Mouse (Mus musculus): ENCODE measurements at regions not wholly inside any gene's neighbourhood (a gene's known extent, or its start where the extent isn't known, plus 50 kb on each side); places are given as distances from the start of the nearest gene placed in this dataset.

DNA sequence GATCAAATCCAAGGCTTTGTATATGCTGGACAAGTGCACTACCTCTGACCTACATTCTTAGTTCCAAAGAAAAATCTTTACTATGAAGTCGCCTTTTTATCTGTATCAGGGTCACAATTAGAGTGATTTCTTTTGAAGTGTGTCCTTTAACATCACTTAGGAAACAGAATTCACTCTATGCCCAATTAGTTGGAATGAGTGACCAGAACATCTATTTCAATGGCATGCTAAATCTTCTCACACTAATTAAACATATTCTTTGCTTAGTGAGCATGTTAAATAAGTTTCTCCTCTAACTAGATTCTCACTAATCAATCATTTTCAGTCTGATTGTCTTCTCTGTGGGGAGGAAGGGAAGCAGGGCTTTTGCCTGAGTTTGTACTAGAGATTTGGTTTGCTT is 84.9 kb downstream of the Arl6ip6 start:
- no peak for DNase-seq

GRCm38 (mm10) chr2:53301712-53302423 is 110.3 kb downstream of the Arl6ip6 start:
- DNase-seq: no peak

DNA sequence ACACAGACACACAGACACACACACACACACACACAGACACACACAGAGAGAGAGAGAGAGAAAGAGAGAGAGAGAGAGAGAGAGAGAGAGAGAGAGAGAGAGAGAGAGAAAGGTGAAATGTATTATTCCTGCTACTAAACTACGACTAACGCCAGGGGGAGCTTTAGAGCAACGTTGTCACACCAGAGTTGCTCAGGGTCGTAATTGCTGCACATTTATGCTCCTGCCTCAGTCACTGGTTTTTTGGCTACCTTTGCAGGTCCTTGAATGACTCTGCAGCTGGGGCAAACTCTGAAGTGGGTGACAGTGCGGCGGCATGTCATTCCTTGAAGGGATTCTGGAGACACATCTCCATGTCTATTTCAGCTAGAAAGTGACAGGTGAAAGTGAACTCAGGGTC is 139.2 kb downstream of the Arl6ip6 start:
- peak; percentile 29 to 50 for DNase-seq

GRCm38 (mm10) chr2:53359026-53359425 is 167.5 kb downstream of the Arl6ip6 start:
- DNase-seq: no peak

DNA sequence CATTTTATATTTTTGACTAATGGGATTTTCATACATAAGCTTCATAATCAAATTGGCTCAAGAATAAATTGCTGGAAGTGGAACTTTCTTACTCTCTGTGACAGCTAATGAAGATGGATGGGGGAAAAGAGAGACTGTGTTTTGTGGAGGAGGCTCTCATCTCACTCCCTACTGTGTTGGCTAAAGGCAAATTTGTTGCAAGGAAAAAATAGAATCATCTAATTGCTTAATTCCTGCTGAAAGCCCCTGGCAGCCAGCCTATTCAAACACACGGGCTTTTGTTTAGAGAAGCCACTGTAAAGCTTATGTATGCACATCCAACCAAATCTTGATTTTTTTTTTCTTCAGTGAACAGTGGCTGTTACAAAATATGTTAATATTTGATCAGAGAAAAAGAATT is 190.8 kb downstream of the Arl6ip6 start:
- no peak for DNase-seq

DNA sequence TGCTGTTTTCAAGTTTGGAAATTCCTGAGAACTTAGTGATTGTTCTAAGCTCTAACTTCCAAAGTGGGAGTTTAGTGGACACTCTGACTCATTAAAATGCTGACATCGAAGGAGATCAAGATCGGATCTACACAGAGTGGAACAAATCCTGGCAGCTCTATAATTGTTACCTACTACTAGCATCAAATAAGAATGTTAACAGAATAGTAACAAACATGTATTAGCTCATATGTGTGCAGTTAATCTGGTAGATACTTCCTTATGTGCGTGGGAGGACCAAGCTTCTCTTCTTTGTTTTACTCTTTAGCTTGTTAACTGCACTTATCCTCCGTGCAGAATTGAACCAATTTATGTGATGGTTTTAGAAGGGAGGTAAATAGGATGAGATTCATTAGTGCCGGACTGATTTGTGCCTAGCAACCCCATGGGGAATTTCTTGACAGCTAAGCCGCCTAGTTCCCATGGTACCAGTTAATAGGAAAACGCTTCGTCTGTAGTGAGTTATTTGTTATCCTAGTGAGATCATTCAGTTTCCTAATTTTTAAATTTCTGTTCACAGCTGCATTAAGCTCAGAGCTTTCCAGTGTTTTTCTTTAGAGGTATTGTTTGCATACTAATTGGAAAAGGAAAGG is 193.1 kb downstream of the Arl6ip6 start:
- DNase-seq: no peak

DNA sequence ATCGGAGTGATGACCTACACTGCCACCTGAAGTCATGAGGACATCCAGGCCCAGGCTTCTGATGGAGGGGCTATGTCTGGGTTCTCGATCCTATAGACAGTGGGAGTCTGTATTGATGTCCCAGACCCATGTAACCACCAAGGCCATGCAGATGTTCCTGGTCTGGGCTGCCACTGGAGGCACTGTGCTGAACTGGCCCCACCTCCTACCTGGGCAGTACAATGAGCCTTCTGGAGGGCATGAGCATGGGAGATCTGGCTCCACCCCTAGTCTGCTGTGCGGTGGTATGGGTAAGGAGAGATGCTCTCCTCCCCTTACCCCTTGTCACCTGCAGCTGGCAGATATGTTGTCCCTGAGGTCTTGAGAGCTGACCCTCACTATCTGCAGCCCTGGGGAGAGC is 197.1 kb downstream of the Arl6ip6 start:
- DNase-seq: no peak

- no peak for DNase-seq
Measured at GRCm38 (mm10) chr2:53414471-53414870, 222.9 kb downstream of the Arl6ip6 start.

- DNase-seq: no peak
Measured at GRCm38 (mm10) chr2:53437046-53437815, 245.7 kb downstream of the Arl6ip6 start.

DNA sequence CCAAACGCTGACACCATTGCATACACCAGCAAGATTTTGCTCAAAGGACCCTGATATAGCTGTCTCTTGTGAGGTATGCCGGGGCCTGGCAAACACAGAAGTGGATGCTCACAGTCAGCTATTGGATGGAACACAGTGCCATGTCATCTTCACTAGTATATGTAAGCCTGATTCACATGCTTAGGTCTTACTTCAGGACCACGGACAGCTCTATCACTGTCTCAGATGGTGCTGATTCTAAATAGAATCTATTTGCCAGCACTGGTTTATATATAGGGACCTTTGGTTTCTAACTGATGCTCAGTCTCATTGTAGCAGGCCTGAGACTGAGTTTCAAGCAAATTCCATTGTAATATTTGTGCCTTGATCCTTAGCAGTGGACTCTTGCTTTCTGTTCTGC is 248.8 kb downstream of the Arl6ip6 start:
- DNase-seq: peak in 1 of 2 experiments; percentile 50

GRCm38 (mm10) chr2:53460265-53460664 is 268.7 kb downstream of the Arl6ip6 start:
- DNase-seq: no peak

GRCm38 (mm10) chr2:53474455-53474854 is 282.9 kb downstream of the Arl6ip6 start:
- DNase-seq: no peak

- peak in 1 of 2 experiments; percentile 32 for DNase-seq
Measured at GRCm38 (mm10) chr2:53479051-53479450, 287.5 kb downstream of the Arl6ip6 start.

DNA sequence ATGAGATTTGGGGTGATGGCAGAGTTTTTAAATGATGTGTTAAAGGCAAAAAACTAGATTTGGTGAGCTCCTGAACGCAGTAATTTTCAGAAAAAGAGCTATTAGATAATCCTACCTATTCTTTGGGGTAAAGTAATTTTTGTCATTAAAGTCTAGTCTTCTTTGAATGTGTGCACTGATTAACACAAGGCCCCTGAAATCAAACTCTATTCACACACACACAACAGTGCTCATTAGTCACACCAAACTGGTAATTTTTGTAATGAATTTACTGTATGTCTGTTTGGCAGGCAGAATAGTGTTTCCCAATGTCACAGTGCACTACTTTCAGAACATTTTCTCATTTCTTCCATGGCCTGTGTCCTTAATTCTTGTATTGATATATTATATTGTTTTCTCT is 296.8 kb downstream of the Arl6ip6 start:
- no peak for DNase-seq

DNA sequence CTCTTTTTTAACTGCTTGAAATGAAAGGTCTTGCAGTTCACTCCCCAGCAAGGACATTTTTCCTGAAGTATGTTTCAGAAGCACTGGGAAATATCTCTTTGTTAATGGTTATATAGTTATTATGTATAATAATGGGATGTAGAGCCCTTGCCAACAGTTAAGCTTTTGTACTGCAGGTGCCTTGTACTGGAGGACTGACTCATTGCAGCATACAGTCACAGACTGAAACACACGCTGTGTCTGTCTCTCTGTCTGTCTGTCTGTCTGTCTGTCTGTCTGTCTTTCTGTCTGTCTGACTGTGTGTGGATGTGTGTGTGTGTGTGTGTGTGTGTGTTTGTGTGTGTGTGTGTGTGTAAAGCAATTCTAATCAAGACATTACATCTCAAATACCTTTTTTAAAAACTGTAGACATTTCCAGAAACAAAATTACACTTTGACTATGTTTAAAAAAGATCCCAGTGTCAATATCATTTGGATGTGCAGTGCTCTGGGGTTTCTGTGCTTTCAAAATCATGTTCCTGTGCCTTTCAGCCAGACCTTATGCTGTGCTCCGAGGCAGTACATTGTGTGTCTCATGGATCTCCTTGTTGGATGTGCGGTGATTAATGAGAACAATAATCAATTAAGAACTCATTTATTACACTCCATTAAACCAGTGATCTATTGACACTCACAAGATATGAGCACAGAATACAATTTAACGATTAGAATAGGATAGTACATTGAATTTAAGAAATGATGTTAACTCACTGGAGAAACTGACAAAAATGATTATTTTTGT is 299.5 kb downstream of the Arl6ip6 start:
- no peak for DNase-seq

GRCm38 (mm10) chr2:53492788-53493187 is 301.3 kb downstream of the Arl6ip6 start:
- DNase-seq: no peak

DNA sequence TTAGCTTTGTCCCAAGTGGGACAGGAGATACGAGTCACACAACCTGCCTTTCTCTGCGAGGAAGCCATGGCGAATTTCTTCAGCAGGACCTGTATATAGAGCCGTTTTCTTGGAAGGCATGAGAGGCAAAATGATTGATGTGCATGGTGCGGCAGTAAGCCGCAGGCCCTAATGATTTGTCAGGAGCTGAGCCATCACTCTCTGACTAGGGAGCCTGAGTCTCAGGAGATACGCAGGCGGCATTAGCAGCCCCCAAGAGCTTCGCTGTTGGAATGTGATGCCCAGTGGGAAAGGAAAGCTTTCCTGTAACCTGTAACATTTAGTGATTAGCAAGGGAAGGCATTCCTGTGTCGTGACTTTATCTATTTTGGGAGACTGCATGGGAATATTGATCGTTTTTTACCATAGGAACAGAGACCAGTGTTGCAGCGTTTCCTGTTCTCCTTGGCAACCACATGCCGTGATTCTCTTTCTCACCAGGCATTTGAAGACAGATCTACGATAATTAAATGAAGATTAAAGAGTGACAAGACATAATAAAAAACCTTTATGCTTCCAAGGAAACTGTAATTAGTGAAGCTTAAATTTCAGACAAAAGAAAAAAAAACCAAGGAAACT is 310.2 kb downstream of the Arl6ip6 start:
- DNase-seq: no peak

DNA sequence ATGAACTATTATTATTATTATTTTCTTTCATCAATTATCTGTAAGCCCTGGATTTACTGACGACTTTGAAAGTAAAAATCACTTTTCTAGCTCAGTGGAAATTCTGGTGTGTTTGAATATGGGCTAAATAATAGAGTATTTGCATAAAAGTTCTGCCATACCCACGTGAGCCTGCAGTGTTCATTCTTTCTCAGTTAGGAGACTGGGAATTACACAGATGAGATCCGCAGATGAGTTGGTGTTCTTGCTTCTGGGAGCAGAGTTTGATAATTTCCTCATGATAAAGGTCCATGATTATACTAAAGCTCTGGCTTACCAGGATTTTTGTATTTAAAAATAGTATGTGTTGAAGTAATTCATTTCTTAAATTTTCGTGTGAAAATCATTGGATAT is 310.7 kb downstream of the Arl6ip6 start:
- no peak for DNase-seq

DNA sequence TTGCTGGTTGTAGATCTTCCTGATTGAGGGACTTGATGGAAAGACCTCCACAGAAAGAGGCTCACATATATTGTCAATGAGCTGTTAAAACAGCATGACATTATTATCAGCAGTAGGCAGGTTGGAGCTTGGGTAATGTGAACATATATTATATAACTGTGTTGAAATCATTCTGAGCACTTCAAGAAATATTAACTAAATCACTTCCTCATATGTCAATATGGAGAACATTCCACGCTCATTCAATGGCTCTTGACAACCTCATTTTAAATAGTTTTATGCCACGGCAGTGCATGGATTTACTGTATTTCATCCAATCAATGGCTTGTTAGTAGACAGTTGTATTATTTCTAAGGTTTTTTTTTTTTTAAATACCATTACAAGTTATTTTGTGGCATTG is 350.6 kb downstream of the Arl6ip6 start:
- DNase-seq: no peak

- no peak for DNase-seq
Measured at GRCm38 (mm10) chr2:53574007-53574406, 382.5 kb downstream of the Arl6ip6 start.

DNA sequence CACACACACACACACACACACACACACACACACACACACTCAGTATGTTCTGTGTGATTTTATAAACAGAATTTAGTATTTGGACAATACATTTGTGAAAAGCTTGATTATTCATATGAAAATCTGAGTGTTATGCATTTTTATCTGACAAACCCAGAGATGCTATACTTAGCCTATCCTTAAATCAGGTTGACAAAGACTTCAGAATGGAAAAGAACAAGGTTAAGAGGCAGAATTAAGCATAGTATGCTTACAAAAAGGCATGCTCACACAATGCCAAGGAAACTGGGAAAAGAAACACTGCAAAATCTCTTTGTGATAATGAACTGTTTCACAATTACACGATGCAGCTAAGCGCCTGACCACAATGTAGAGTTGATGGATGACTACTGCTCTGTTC is 414.3 kb downstream of the Arl6ip6 start:
- DNase-seq: no peak

- DNase-seq: no peak
Measured at GRCm38 (mm10) chr2:53619681-53620080, 428.2 kb downstream of the Arl6ip6 start.

Data from kidney, postnatal 25 days (tissue).